8 mouse cellular contexts compared by ENCODE assay signal in genomic region chr6:21949226-21949731, GRCm38 (mm10). TPM values are rescaled to one million over a fixed set of nuclear protein-coding genes. Genes with fewer than 3 reads are reported as not detected.
DNase-seq lines count a peak whose midpoint lies in the region; ATAC-seq lines count a peak whose summit lies in the region.

Ing3 (plus strand) TSS chr6:21949571.

- DNase-seq in adrenal gland, adult (ENCODE audit: inconsistent age in 2 of 2, low spot score in 1 of 2): peak; percentile 99
- peak; percentile 98 for DNase-seq in embryo, embryonic 10.5 days (ENCODE audit: low spot score)
- DNase-seq in gastrocnemius, postnatal 14 days: peak; percentile 98
- DNase-seq in left cerebral cortex, postnatal 10 days (ENCODE audit: extremely low spot score in 1 of 2, low spot score in 2 of 2): peak; percentile 99 to 100
- DNase-seq in right cerebral cortex, postnatal 25 days: peak; percentile 98
- DNase-seq in urinary bladder, postnatal 4 days (ENCODE audit: low spot score in 2 of 2): peak; percentile 98

- intact Hi-C loops in gastrocnemius, postnatal 14 days (cut with DNase I; ENCODE audit: low total_unique reads): loop anchor here (10.0 kb wide), 1 partner anchor 154 kb away; no protein-coding TSS in a partner anchor
- intact Hi-C loops in left cerebral cortex, postnatal 10 days (cut with DNase I): no loop called here

- peak; percentile 85 for ATAC-seq in inflammation-experienced regulatory T-cells, adult 6 months
- ATAC-seq in megakaryocyte-erythroid progenitor cell, adult 5-6 weeks (replicated peaks; ENCODE audit: low FRiP score, low TSS enrichment, poor library complexity, severe bottlenecking): peak; percentile 95

RNA-seq across cellular contexts. Expression of gene Ing3, which starts in this region (rescaled TPM):
- total RNA-seq in gastrocnemius, postnatal 14 days (2021): 10 to 100 TPM; 10.6 to 12.0 TPM
- 10 to 100 TPM; 73.4 to 84.9 (median 81.1) TPM for polyA plus RNA-seq in inflammation-experienced regulatory T-cells, adult 6 months (2017; shearing (Covaris generic))
- 10 to 100 TPM; 21.6 to 23.2 TPM for total RNA-seq in left cerebral cortex, postnatal 10 days (2021)
- 13.8 and 17.2 TPM in 2 replicates for total RNA-seq in megakaryocyte-erythroid progenitor cell, adult 5-6 weeks (2014; fragmentation: Nextera tagmentation)
- total RNA-seq in megakaryocyte-erythroid progenitor cell, adult 5-6 weeks (2017): 24.2 and 29.4 TPM in 2 replicates

Comparison
In these comparisons a context has a peak if more than half of its experiments do, and no peak if none do; other contexts are left out.
1. Peak in every context shown above with its lines: DNase-seq and ATAC-seq.